Mouse (Mus musculus) urinary bladder, postnatal 10 days (tissue): ENCODE data around the gene Ppp2r2d.

Source experiments
- DNase-seq: peaks from one replicate; pipeline ENCODE4 v3.0.0; 2022; ENCODE audit warnings: low spot score

Gene Ppp2r2d

DNA sequence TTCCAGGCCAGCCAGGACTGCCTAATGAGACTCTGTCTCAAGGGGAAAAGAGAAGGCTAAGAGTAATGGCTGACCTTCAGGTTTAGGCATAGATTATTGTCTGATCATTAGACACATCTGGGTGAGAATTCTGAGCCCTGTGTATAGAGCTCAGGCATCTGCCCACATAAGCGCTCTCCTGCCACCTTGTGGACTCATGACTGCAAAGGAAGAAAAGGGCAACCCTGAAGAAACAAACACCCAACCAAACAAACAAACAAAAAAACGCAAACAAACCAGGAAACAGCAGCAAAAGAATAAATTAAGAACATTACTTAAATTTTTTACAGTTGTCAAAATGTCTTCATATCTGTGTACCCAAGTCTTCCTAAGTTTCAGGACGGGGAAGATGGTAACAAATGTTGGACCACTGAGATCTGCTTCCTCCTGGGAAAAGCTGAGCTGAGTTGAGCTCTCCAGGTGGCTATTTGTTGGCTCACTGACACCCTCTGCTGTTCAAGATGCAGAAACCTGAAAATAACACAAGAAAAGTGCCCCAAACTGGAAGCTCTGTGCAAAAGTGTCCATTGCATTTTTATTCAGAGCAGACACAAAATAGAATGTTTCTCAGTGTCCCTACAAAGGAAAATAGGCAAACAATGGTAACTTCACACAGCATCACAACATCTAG is 78.0 kb downstream of the Ppp2r2d start:
- DNase-seq: no peak

- no peak for DNase-seq
Measured at GRCm38 (mm10) chr7:138928456-138928855, 82.6 kb downstream of the Ppp2r2d start.
